In the genomic region with DNA sequence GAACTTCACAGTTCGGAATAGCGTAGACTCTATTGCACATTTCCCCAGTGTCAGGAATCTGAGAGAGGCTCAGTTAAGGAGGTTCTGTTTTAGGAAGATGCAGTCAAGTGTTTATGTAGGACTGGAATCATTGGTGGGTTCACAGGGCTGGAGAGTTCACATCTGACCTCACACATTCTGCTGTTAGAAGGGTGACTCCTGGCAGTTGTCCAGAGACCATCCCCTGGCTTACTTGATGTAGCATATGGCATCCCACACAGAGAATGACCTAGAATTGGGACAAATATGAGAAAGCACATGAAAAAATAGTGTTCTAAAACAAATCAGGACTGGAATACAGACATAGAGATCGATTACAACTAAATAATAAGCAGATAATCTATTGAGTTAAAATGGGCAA, we compare ENCODE assay signal across 17 mouse cellular contexts. TPM values are rescaled to one million over a fixed set of nuclear protein-coding genes. Genes with fewer than 3 reads are reported as not detected.
"Had no signal": no experiment of that assay in that cellular context is flagged by ENCODE, and none has a peak within 500 bp of the region (broad histone marks: within the 10 kb centered on the region; RNA-seq: fewer than 3 reads in every experiment).

No protein-coding gene starts in this region.

- H3K4me1 ChIP-seq: neural tube, embryonic 15.5 days; stomach, embryonic 15.5 days had no signal

- H3K9ac ChIP-seq: neural tube, embryonic 15.5 days; stomach, embryonic 15.5 days had no signal

- H3K4me3 ChIP-seq: neural tube, embryonic 15.5 days; stomach, embryonic 15.5 days had no signal

- H3K36me3 ChIP-seq: neural tube, embryonic 15.5 days; stomach, embryonic 15.5 days had no signal

- DNase-seq: retina, postnatal 1 day; right cerebral cortex, adult 18-20 months; right cerebral cortex, postnatal 14 days; right cerebral cortex, postnatal 25 days; right cerebral cortex, postnatal 4 days; spleen, adult 18-20 months; thymus, adult 18-20 months; thymus, adult 2 months; thymus, postnatal 14 days; thymus, postnatal 25 days; thymus, postnatal 36 days; thymus, postnatal 4 days had no signal

- H3K4me2 ChIP-seq: neural tube, embryonic 15.5 days; stomach, embryonic 15.5 days had no signal

- H3K27me3 ChIP-seq: neural tube, embryonic 15.5 days; stomach, embryonic 15.5 days had no signal

- H3K9me3 ChIP-seq: neural tube, embryonic 15.5 days; stomach, embryonic 15.5 days had no signal

- H3K27ac ChIP-seq: neural tube, embryonic 15.5 days; stomach, embryonic 15.5 days; stomach, postnatal 0 days had no signal

RNA-seq across cellular contexts. Expression of gene Calca, which starts 10.2 kb away (rescaled TPM):
- total RNA-seq: neutrophil, adult 5-6 weeks had no signal
- polyA plus RNA-seq: small intestine, adult 2 months had no signal
